In genomic region chr8:3655526-3655925, GRCm38 (mm10) we compare ENCODE assay signal across 38 mouse cellular contexts. TPM values are rescaled to one million over a fixed set of nuclear protein-coding genes. Genes with fewer than 3 reads are reported as not detected.
DNase-seq lines count a peak whose midpoint lies in the region; ATAC-seq and TF ChIP-seq lines count a peak whose summit lies in the region.
"Had no signal": no experiment of that assay in that cellular context is flagged by ENCODE, and none has a peak within 500 bp of the region (broad histone marks: within the 10 kb centered on the region; RNA-seq: fewer than 3 reads in every experiment).

TSS of gene Retn (plus strand) at chr8:3655770.

- no peak within 1 kb of the TSS for H3K4me3 ChIP-seq in thymus, adult 2 months (ENCODE audit: control insufficient read depth, insufficient read depth, low read length)
- no peak within 1 kb of the TSS for H3K4me3 ChIP-seq in lung, postnatal 0 days (ENCODE audit: low read depth, low read length)
- no peak within 1 kb of the TSS for H3K4me3 ChIP-seq in midbrain, postnatal 0 days (ENCODE audit: low read depth, low read length)
- H3K4me3 ChIP-seq: embryonic facial prominence, embryonic 15.5 days; forebrain, embryonic 12.5 days; hindbrain, embryonic 12.5 days; kidney, embryonic 15.5 days; lung, embryonic 15.5 days; stomach, embryonic 15.5 days had no signal

- TF ChIP-seq EP300 in lung, postnatal 0 days (IDR thresholded peaks at IDR 0.05), result no peak

- H3K27me3 ChIP-seq in thymus, adult 2 months (ENCODE audit: control insufficient read depth, insufficient read depth, low read length), result no peaks in the 10 kb centered on the region
- no peaks in the 10 kb centered on the region for H3K27me3 ChIP-seq in lung, postnatal 0 days (replicated peaks; ENCODE audit: insufficient read depth, low read length)
- no peaks in the 10 kb centered on the region for H3K27me3 ChIP-seq in midbrain, postnatal 0 days (ENCODE audit: insufficient read depth, low read length)
- H3K27me3 ChIP-seq: embryonic facial prominence, embryonic 15.5 days; forebrain, embryonic 12.5 days; hindbrain, embryonic 12.5 days; kidney, embryonic 15.5 days; lung, embryonic 15.5 days; midbrain, embryonic 12.5 days; Patski; stomach, embryonic 15.5 days had no signal

- no peaks in the 10 kb centered on the region; the same call in 1 of the 2 replicates for H3K4me1 ChIP-seq in thymus, adult 2 months (replicated peaks; ENCODE audit: control insufficient read depth, insufficient read depth, low read length)
- no peaks in the 10 kb centered on the region for H3K4me1 ChIP-seq in lung, postnatal 0 days (ENCODE audit: insufficient read depth, low read depth, low read length)
- H3K4me1 ChIP-seq in midbrain, postnatal 0 days (ENCODE audit: insufficient read depth, low read length), result no peaks in the 10 kb centered on the region
- H3K4me1 ChIP-seq: embryonic facial prominence, embryonic 15.5 days; lung, embryonic 15.5 days; stomach, embryonic 15.5 days had no signal

- H3K9me3 ChIP-seq in lung, postnatal 0 days (ENCODE audit: low read length), result no peaks in the 10 kb centered on the region
- no peaks in the 10 kb centered on the region for H3K9me3 ChIP-seq in midbrain, postnatal 0 days (ENCODE audit: low read length)
- H3K9me3 ChIP-seq: embryonic facial prominence, embryonic 10.5 days; embryonic facial prominence, embryonic 15.5 days; forebrain, embryonic 12.5 days; G1E; hindbrain, embryonic 12.5 days; kidney, embryonic 15.5 days; lung, embryonic 15.5 days; midbrain, embryonic 12.5 days; stomach, embryonic 15.5 days had no signal

- no peak for TF ChIP-seq POLR2A in thymus, adult 2 months (IDR thresholded peaks at IDR 0.05; ENCODE audit: control insufficient read depth, extremely low read depth, insufficient read depth, low read length, poor library complexity)

- no peak within 1 kb of the TSS for H3K9ac ChIP-seq in lung, postnatal 0 days (replicated peaks; ENCODE audit: low read depth)
- H3K9ac ChIP-seq in midbrain, postnatal 0 days (replicated peaks; ENCODE audit: low read length, poor library complexity, severe bottlenecking), result no peak within 1 kb of the TSS
- H3K9ac ChIP-seq: embryonic facial prominence, embryonic 15.5 days; forebrain, embryonic 12.5 days; kidney, embryonic 15.5 days; lung, embryonic 15.5 days; stomach, embryonic 15.5 days had no signal

- ATAC-seq in neutrophil, adult 5-6 weeks (ENCODE audit: extremely low read depth, insufficient number of reproducible peaks, low FRiP score, poor library complexity, severe bottlenecking), result no peak
- ATAC-seq in lung, postnatal 0 days, result no peak
- no peak for ATAC-seq in midbrain, postnatal 0 days (ENCODE audit: low FRiP score)
- ATAC-seq: intestine, postnatal 0 days; Patski had no signal

- no peak within 1 kb of the TSS for H3K4me2 ChIP-seq in lung, postnatal 0 days (replicated peaks; ENCODE audit: low read depth, low read length)
- H3K4me2 ChIP-seq in midbrain, postnatal 0 days (ENCODE audit: low read depth, low read length, poor library complexity, severe bottlenecking), result no peak within 1 kb of the TSS
- H3K4me2 ChIP-seq: embryonic facial prominence, embryonic 15.5 days; heart, embryonic 11.5 days; lung, embryonic 15.5 days; stomach, embryonic 15.5 days had no signal

- WGBS in thymus, adult 2 months, result 88% methylated on average over 3 of the region's 3 CpGs
- 61% methylated on average over 3 of the region's 3 CpGs for WGBS in lung, postnatal 0 days
- 59% methylated on average over 3 of the region's 3 CpGs for WGBS in midbrain, postnatal 0 days

- H3K27ac ChIP-seq in thymus, adult 2 months (ENCODE audit: control insufficient read depth, insufficient read depth, low read length), result no peak within 1 kb of the TSS
- no peak within 1 kb of the TSS for H3K27ac ChIP-seq in lung, postnatal 0 days (ENCODE audit: low read length)
- no peak within 1 kb of the TSS for H3K27ac ChIP-seq in midbrain, postnatal 0 days (ENCODE audit: low read depth, low read length)
- H3K27ac ChIP-seq: embryonic facial prominence, embryonic 10.5 days; embryonic facial prominence, embryonic 15.5 days; hindbrain, embryonic 12.5 days; hindbrain, postnatal 0 days; kidney, embryonic 15.5 days; lung, embryonic 15.5 days; midbrain, embryonic 12.5 days; stomach, embryonic 15.5 days had no signal

- TF ChIP-seq CTCF in thymus, adult 2 months (IDR thresholded peaks at IDR 0.05; ENCODE audit: borderline replicate concordance, control insufficient read depth, extremely low read depth, insufficient read depth, low read length, poor library complexity), result no peak
- no peak for TF ChIP-seq CTCF in lung, postnatal 0 days (IDR thresholded peaks at IDR 0.05)
- TF ChIP-seq CTCF in midbrain, postnatal 0 days (IDR thresholded peaks at IDR 0.05), result no peak

- DNase-seq in adrenal gland, adult 18-20 months (ENCODE audit: low spot score in 2 of 2), result no peak
- no peak for DNase-seq in adrenal gland, postnatal 4 days (ENCODE audit: low spot score in 2 of 2)
- DNase-seq in thymus, adult 2 months, result no peak
- no peak for DNase-seq in thymus, postnatal 14 days
- no peak for DNase-seq in adrenal gland, postnatal 25 days
- DNase-seq in lung, postnatal 0 days (ENCODE audit: low spot score), result no peak
- DNase-seq in midbrain, postnatal 0 days (ENCODE audit: low spot score), result no peak
- DNase-seq: cerebellum, adult 8-10 months; cerebellum, postnatal 25 days; gastrocnemius, postnatal 14 days; heart, adult 11 months; heart, postnatal 36 days; kidney, postnatal 4 days; layer of hippocampus, postnatal 36 days; left cerebral cortex, postnatal 4 days; lung, postnatal 36 days; retina, postnatal 1 day; right cerebral cortex, postnatal 14 days; thymus, postnatal 25 days had no signal

- no peaks in the 10 kb centered on the region for H3K36me3 ChIP-seq in thymus, adult 2 months (ENCODE audit: control insufficient read depth, insufficient read depth, low read length)
- no peaks in the 10 kb centered on the region for H3K36me3 ChIP-seq in lung, postnatal 0 days (ENCODE audit: insufficient read depth, low read length)
- H3K36me3 ChIP-seq in midbrain, postnatal 0 days (ENCODE audit: insufficient read depth, low read length), result no peaks in the 10 kb centered on the region
- H3K36me3 ChIP-seq: embryonic facial prominence, embryonic 10.5 days; embryonic facial prominence, embryonic 15.5 days; forebrain, embryonic 12.5 days; G1E; hindbrain, embryonic 12.5 days; kidney, embryonic 15.5 days; lung, embryonic 15.5 days; midbrain, embryonic 12.5 days; stomach, embryonic 15.5 days had no signal

RNA-seq across cellular contexts. Expression of gene Retn, which starts in this region (rescaled TPM):
- total RNA-seq in adrenal gland, adult 18-20 months (2021), result 100 to 1,000 TPM; 182 to 325 TPM
- 1 to 10 TPM; 1.3 to 1.7 TPM for total RNA-seq in adrenal gland, postnatal 4 days (2021)
- polyA plus RNA-seq in thymus, adult 2 months (2012; rRNA removed), result 15.3 and 16.9 TPM in 2 replicates
- total RNA-seq in adrenal gland, postnatal 25 days (2021), result 32.6 and 32.8 TPM in 2 replicates
- total RNA-seq in neutrophil, adult 5-6 weeks (2017), result 16.1 and 19.3 TPM in 2 replicates
- polyA plus RNA-seq in lung, postnatal 0 days (2015; fragmentation: Nextera tagmentation; extraction: Ambion mirVana), result not detected in 2 replicates
- not detected in 2 replicates for total RNA-seq in midbrain, postnatal 0 days (2014; rRNA removed)
- polyA plus RNA-seq in midbrain, postnatal 0 days (2015; fragmentation: Nextera tagmentation; extraction: Ambion mirVana), result 0.42 and 0.62 TPM in 2 replicates
- total RNA-seq: G1E; hindbrain, postnatal 0 days; monocyte, adult 5-6 weeks had no signal
- polyA plus RNA-seq: C2C12; embryonic facial prominence, embryonic 15.5 days; G1E; heart, embryonic 11.5 days; heart, embryonic 16.5 days; hindbrain, embryonic 12.5 days; intestine, postnatal 0 days; liver, adult 2 months; liver, embryonic 16.5 days; lung, embryonic 15.5 days; midbrain, embryonic 12.5 days had no signal

Comparison
In these comparisons a context has a peak if more than half of its experiments do, and no peak if none do; other contexts are left out.
1. RNA of gene Retn (polyA plus RNA-seq): 15.3 to 16.9 TPM in thymus, adult 2 months; 0.42 to 0.62 TPM in midbrain, postnatal 0 days and not detected in lung, postnatal 0 days; every median in the first group is over 10 times any median in the second.